Mouse (Mus musculus) liver, adult (tissue): ENCODE results near the gene Slc25a13.

Experiments used
- GATA4 ChIP-seq: IDR thresholded peaks from 2 replicates; pipeline ENCODE4 v1.6.1; 2014; ENCODE audit warnings: mild to moderate bottlenecking, low read length; ENCODE audit not compliant: insufficient replicate concordance

The Slc25a13 gene

DNA sequence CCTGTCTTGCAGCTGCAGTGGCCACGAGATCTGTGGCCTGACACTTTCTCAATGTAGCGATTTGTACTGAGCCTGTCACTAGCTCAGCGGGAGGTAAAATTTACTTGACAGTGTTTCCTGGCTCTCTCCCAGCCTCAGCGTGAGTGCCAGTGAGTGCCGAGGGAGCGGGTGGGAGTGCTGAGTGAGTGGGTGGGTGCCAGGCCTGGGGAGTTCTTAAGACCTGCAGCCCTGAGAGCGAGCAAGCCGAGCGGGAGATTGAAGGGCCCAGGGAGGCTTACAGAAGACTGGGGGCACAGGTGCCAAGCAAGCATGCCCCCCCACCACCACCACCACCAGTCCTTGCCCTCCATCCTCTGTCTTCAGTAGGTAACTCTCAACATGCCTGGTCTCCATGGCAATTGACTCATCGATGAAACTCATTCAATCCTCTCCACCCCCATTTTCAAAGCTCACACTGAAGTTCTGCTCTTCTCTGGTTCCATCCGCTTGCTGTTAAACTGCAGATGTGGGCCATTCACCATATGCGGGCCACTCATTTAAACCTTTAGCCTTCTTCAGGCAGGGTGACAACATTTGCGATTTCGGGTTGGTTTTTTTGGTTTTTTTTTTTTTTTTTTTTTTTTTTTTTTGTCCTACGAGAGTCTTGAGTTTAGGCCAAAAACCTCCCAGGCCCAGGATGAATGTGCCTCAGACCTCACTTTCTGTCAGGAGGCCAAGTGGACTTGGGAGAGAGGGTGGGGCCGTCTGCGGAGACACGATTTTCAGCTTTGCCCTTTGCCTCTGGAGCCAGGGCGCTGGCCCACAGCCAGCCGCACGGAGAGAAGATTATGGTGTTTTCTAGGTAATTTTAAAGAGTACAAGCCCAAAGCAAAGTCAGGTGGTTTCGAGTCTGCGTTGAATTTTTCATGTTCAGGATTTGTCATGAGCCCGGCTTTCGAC is 224.9 kb downstream of the Slc25a13 start:
- TF ChIP-seq GATA4: no peak

DNA sequence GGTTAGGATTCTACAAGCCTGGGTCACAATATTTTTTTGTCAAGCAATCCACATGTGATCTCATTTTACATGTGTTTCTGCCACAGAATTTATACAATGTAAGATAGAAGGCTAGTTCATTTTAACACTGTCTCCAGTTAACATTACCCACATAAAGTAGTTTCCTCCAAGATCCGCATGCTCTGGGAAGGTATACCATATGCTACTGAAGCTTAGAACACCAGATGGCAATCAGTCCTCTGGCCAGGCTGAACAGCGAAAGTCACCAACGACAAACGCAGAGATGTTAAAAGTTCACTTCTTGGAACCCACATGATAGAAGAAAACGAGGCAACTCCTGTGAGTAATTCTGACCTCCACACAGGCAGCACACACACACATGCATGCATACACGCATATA is 225.7 kb downstream of the Slc25a13 start:
- no peak for TF ChIP-seq GATA4
